Mouse (Mus musculus): ENCODE measurements around the gene Ranbp10. TPM values are rescaled to one million over a fixed set of nuclear protein-coding genes. Genes with fewer than 3 reads are reported as not detected.

Ranbp10 gene
- 9.6 and 12.6 TPM in 2 replicates for polyA plus RNA-seq (2015; fragmentation: Nextera tagmentation; extraction: Ambion mirVana)

GRCm38 (mm10) chr8:105826861-105827848 is at the start of gene Ranbp10, which contains the start of gene Tsnaxip1:
Ranbp10 (minus strand) TSS chr8:105827350.
Tsnaxip1 (plus strand) TSS chr8:105827731.
- peak; percentile 99 for ATAC-seq
- WGBS: under 1% methylated on average over 52 of the region's 52 CpGs
- Histone ChIP-seq H3K4me1 (ENCODE audit: control insufficient read depth, insufficient read depth, low read length) (peaks cover 20% of the 10 kb centered on the region), H3K4me2 (ENCODE audit: low read length) (peak within 1 kb of the TSS; percentile 92), H3K4me3 (ENCODE audit: low read depth, low read length) (peak within 1 kb of the TSS; percentile 87), H3K9me3 (replicated peaks; ENCODE audit: control insufficient read depth, low read length, poor library complexity, severe bottlenecking) (no peaks in the 10 kb centered on the region), H3K36me3 (ENCODE audit: control insufficient read depth, insufficient read depth, low read length) (peaks cover 4% of the 10 kb centered on the region; the same call in 1 of the 2 replicates), H3K27me3 (ENCODE audit: control insufficient read depth, insufficient read depth, low read depth, low read length) (no peaks in the 10 kb centered on the region), H3K27ac (ENCODE audit: low read length) (peak within 1 kb of the TSS; percentile 84), H3K9ac (ENCODE audit: low read depth, low read length) (peak within 1 kb of the TSS; percentile 90)

DNA sequence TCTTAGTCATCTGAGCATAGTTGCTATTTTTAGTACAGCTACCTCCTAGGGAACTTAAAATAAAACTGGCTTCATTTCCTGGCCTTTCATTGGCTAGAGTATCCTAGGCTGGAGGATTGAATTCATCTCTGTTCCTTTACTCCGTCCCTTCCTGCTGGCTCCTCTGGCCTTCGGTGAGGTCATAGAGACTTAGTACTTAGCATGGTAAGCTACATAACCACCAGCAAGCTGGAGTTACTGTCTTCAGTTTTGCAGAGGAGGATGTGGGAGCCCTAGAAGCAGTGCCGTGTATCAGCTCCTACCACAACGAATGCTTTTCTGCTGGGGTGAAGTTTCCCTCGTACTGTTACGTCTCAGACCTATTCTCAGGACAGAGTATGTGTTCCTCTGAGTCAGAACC is 47.2 kb upstream of the Ranbp10 start:
- no peak overlapping the region for H3K4me3 ChIP-seq (ENCODE audit: low read depth, low read length)
- H3K9me3 ChIP-seq (replicated peaks; ENCODE audit: control insufficient read depth, low read length, poor library complexity, severe bottlenecking): no peaks in the 10 kb centered on the region
- H3K4me2 ChIP-seq (ENCODE audit: low read length): no peak overlapping the region
- no peak overlapping the region for H3K27ac ChIP-seq (ENCODE audit: low read length)
- H3K36me3 ChIP-seq (ENCODE audit: control insufficient read depth, insufficient read depth, low read length): peaks cover 13% of the 10 kb centered on the region
- no peak for ATAC-seq
- 94% methylated on average over 6 of the region's 6 CpGs for WGBS
- no peaks in the 10 kb centered on the region for H3K4me1 ChIP-seq (ENCODE audit: control insufficient read depth, insufficient read depth, low read length)
- no peak overlapping the region for H3K9ac ChIP-seq (ENCODE audit: low read depth, low read length)
- no peaks in the 10 kb centered on the region for H3K27me3 ChIP-seq (ENCODE audit: control insufficient read depth, insufficient read depth, low read depth, low read length)

DNA sequence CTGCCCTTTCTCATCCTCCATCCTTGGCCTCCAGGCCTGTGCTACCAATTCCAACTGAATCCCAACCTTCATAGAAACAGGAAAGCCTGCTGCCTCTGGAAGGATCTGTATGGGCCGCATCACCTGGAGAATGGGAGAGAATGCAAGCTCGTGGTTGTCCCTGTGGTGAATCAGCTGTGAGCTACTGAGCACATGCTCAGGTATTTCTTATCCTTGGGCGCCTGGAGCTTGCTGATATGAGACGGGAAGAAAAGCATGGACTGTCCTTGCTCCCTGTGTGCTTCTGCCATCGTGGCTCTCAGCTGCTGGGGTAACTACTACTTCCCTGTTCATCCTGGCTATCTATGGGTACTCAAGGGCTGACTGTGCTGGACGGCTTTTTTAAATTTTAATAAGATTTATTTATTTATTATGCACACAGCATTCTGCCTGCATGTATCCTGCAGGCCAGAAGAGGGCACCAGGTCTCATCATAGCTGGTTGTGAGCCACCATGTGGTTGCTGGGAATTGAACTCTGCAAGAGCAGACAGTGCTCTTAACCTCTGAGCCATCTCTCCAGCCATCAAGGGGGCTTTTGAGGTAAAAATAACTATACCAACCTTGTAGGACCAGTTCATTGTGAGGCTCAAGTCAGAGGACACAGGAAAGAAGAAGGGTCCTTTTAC is 39.3 kb upstream of the Ranbp10 start:
- no peak for ATAC-seq
- Histone ChIP-seq H3K27me3 (ENCODE audit: control insufficient read depth, insufficient read depth, low read depth, low read length) (no peaks in the 10 kb centered on the region), H3K4me2 (ENCODE audit: low read length) (no peak overlapping the region), H3K9ac (ENCODE audit: low read depth, low read length) (no peak overlapping the region), H3K27ac (ENCODE audit: low read length) (no peak overlapping the region), H3K4me1 (ENCODE audit: control insufficient read depth, insufficient read depth, low read length) (peaks cover 25% of the 10 kb centered on the region), H3K4me3 (ENCODE audit: low read depth, low read length) (no peak overlapping the region), H3K36me3 (ENCODE audit: control insufficient read depth, insufficient read depth, low read length) (peaks cover 13% of the 10 kb centered on the region), H3K9me3 (replicated peaks; ENCODE audit: control insufficient read depth, low read length, poor library complexity, severe bottlenecking) (no peaks in the 10 kb centered on the region)
- WGBS: 84% methylated on average over 6 of the region's 6 CpGs

DNA sequence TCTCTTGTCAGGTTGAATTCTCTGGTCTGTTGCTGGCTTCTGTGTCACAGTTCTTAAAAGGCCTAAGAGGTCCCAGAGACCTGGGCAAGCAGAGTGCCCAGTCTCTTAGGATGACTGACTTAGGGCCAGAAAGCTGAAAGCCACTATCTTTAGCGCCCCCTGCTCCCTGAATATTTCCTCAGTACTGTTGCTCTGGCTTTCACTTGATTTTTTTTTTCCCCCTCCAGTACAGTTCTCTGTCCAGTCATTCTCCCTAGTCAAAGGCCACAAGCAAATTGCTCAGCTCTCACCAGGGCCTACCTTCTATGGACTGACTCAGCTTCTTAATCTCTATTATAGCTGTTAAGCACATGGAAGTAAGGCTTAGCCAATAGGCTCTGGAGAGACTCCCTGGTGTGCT is 34.8 kb upstream of the Ranbp10 start:
- ATAC-seq: no peak
- Histone ChIP-seq H3K36me3 (ENCODE audit: control insufficient read depth, insufficient read depth, low read length) (no peaks in the 10 kb centered on the region), H3K9me3 (replicated peaks; ENCODE audit: control insufficient read depth, low read length, poor library complexity, severe bottlenecking) (no peaks in the 10 kb centered on the region), H3K27me3 (ENCODE audit: control insufficient read depth, insufficient read depth, low read depth, low read length) (no peaks in the 10 kb centered on the region), H3K4me3 (ENCODE audit: low read depth, low read length) (peak overlapping the region; percentile 91), H3K4me1 (ENCODE audit: control insufficient read depth, insufficient read depth, low read length) (peaks cover 48% of the 10 kb centered on the region), H3K9ac (ENCODE audit: low read depth, low read length) (peak overlapping the region; percentile 93), H3K4me2 (ENCODE audit: low read length) (peak overlapping the region; percentile 93), H3K27ac (ENCODE audit: low read length) (no peak overlapping the region)
- 0% methylated on average over 1 of the region's 1 CpGs for WGBS

DNA sequence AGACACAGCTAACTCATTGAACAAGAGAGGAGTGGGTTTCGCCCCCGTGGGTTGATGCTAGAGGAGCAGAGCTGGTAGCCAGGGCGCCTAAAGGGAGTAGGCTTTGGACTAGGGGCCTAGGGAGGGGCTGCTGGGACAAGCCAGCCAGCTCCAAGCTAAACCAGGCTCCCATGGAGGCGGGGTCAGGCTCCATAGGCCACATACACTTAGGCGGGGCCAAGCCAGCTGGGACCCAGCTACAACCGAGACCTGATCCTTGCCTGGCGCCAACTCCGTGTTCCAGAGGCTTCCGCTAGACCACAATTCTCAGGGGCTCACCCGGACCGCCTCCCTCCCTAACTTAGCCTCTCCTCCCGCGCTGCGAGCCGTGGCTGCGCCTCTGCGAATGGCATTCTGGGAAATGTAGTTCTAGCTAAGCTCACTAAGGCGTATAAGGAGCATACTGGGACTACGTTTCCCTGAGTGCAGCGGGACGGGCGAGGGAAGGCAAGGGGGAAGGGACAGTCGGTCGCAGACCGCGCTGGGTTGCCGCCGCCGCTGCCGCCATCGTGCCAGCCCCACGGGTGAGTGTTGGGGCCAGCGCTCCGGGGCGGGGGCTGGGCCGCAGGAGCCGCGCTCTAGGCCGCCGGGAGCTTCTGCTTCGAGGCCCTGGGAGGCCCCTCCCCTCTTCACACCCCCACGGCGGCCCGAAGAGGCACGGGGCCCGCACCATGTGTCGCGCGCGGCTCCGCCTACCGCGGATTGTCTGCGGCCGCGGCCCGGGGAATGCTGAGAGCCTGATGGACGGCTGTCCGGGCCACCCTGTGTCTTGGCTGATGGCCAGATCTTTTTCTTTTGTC is 33.2 kb upstream of the Ranbp10 start, which contains the start of gene Nutf2:
Gene Nutf2 (plus strand): TSS at position 438 of the 839 bp plus-strand sequence.
- Histone ChIP-seq H3K9ac (ENCODE audit: low read depth, low read length) (peak within 1 kb of the TSS; percentile 93), H3K36me3 (ENCODE audit: control insufficient read depth, insufficient read depth, low read length) (no peaks in the 10 kb centered on the region), H3K4me2 (ENCODE audit: low read length) (peak within 1 kb of the TSS; percentile 93), H3K27ac (ENCODE audit: low read length) (peak within 1 kb of the TSS; percentile 90), H3K4me3 (ENCODE audit: low read depth, low read length) (peak within 1 kb of the TSS; percentile 91), H3K27me3 (ENCODE audit: control insufficient read depth, insufficient read depth, low read depth, low read length) (no peaks in the 10 kb centered on the region), H3K9me3 (replicated peaks; ENCODE audit: control insufficient read depth, low read length, poor library complexity, severe bottlenecking) (no peaks in the 10 kb centered on the region), H3K4me1 (ENCODE audit: control insufficient read depth, insufficient read depth, low read length) (peaks cover 61% of the 10 kb centered on the region)
- peak; percentile 98 for ATAC-seq
- WGBS: under 1% methylated on average over 56 of the region's 59 CpGs

DNA sequence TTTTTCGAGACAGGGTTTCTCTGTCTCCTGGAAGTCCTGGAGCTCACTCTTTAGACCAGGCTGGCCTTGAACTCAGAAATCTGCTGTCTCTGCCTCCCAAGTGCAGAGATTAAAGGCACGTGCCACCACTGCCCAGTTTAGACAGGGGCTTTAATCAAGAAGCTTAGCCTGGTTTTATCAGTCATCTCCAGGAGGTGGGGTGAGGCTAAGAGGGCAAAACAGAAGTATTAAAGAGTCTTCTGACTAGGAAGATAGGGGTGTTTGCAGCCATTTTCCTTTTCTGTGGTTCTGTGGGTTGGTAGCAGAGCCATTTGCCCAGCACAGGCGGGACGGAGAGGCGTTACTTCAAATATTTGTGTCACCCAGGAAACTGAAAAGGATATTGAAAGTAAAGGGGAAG is 32.2 kb upstream of the Ranbp10 start:
- Histone ChIP-seq H3K9ac (ENCODE audit: low read depth, low read length) (no peak overlapping the region), H3K36me3 (ENCODE audit: control insufficient read depth, insufficient read depth, low read length) (no peaks in the 10 kb centered on the region), H3K27ac (ENCODE audit: low read length) (no peak overlapping the region; the same call in 1 of the 2 replicates), H3K27me3 (ENCODE audit: control insufficient read depth, insufficient read depth, low read depth, low read length) (no peaks in the 10 kb centered on the region), H3K4me3 (ENCODE audit: low read depth, low read length) (no peak overlapping the region), H3K4me2 (ENCODE audit: low read length) (no peak overlapping the region; the same call in 1 of the 2 replicates), H3K9me3 (replicated peaks; ENCODE audit: control insufficient read depth, low read length, poor library complexity, severe bottlenecking) (no peaks in the 10 kb centered on the region), H3K4me1 (ENCODE audit: control insufficient read depth, insufficient read depth, low read length) (peaks cover 58% of the 10 kb centered on the region)
- WGBS: 75% methylated on average over 5 of the region's 5 CpGs
- no peak for ATAC-seq

DNA sequence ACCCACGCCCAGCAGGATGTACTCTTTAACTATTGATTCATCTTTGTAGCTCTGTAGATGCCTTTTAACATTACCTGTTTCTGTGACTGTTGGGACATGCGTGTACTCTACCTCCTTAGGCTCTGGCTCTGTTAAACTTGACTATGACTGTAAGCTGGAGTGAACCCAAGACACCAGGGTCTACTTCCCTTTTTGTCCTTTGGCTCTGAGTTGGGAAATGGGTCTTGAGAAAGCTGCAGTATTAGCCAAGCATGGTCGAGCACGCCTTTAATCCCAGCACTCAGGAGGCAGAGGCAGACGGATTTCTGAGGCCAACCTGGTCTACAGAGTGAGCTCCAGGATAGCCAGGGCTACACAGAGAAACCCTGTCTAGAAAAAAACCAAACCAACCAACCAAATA is 31.3 kb upstream of the Ranbp10 start:
- Histone ChIP-seq H3K9ac (ENCODE audit: low read depth, low read length) (no peak overlapping the region), H3K27ac (ENCODE audit: low read length) (no peak overlapping the region), H3K9me3 (replicated peaks; ENCODE audit: control insufficient read depth, low read length, poor library complexity, severe bottlenecking) (no peaks in the 10 kb centered on the region), H3K4me3 (ENCODE audit: low read depth, low read length) (no peak overlapping the region), H3K36me3 (ENCODE audit: control insufficient read depth, insufficient read depth, low read length) (no peaks in the 10 kb centered on the region), H3K4me2 (ENCODE audit: low read length) (no peak overlapping the region), H3K27me3 (ENCODE audit: control insufficient read depth, insufficient read depth, low read depth, low read length) (no peaks in the 10 kb centered on the region), H3K4me1 (ENCODE audit: control insufficient read depth, insufficient read depth, low read length) (peaks cover 51% of the 10 kb centered on the region)
- no peak for ATAC-seq
- WGBS: 85% methylated on average over 5 of the region's 5 CpGs

- H3K27ac ChIP-seq (ENCODE audit: low read length): peak overlapping the region; percentile 84
- no peaks in the 10 kb centered on the region for H3K9me3 ChIP-seq (replicated peaks; ENCODE audit: control insufficient read depth, low read length, poor library complexity, severe bottlenecking)
- H3K36me3 ChIP-seq (ENCODE audit: control insufficient read depth, insufficient read depth, low read length): no peaks in the 10 kb centered on the region
- WGBS: 21% methylated on average over 15 of the region's 15 CpGs
- peak overlapping the region; percentile 99 for H3K4me2 ChIP-seq (ENCODE audit: low read length)
- peak overlapping the region; percentile 84 for H3K9ac ChIP-seq (ENCODE audit: low read depth, low read length)
- no peak for ATAC-seq
- H3K27me3 ChIP-seq (ENCODE audit: control insufficient read depth, insufficient read depth, low read depth, low read length): no peaks in the 10 kb centered on the region
- peaks cover 37% of the 10 kb centered on the region for H3K4me1 ChIP-seq (ENCODE audit: control insufficient read depth, insufficient read depth, low read length)
- peak overlapping the region; percentile 66 for H3K4me3 ChIP-seq (ENCODE audit: low read depth, low read length)
These were observed 29.2 kb upstream of the Ranbp10 start for GRCm38 (mm10) chr8:105856168-105856835.

Data from midbrain, embryonic 16.5 days (tissue).